Mouse (Mus musculus): Measurements from ENCODE around the gene Fam162b.

GRCm38 (mm10) chr10:51631411-51632136 lies 41.3 kb upstream of the Fam162b start, which contains the start of gene Gprc6a:
- TF ChIP-seq CTCF (IDR thresholded peaks at IDR 0.05; ENCODE audit: extremely low read depth, insufficient read depth, insufficient read length, insufficient replicate concordance) (no peak), POLR2A (IDR thresholded peaks at IDR 0.05; ENCODE audit: low read depth, low read length) (no peak)
